Mouse (Mus musculus) cortical plate, adult 2 months (tissue): ENCODE results near the gene Ugp2. TPM values are rescaled to one million over a fixed set of nuclear protein-coding genes. Genes with fewer than 3 reads are reported as not detected.

ENCODE experiments used
- H3K27ac ChIP-seq: fragments of 200-500 bp; 2 replicates; pipeline ENCODE4 v1.5.1; 2012; ENCODE audit warnings: low read length, control low read depth, inconsistent platforms; ENCODE audit not compliant: insufficient read depth
- H3K4me1 ChIP-seq: fragments of 200-500 bp; 2 replicates; pipeline ENCODE4 v1.6.1; 2011; ENCODE audit warnings: low read length; ENCODE audit not compliant: control insufficient read depth, insufficient read depth
- H3K4me3 ChIP-seq: fragments of 200-500 bp; 2 replicates; pipeline ENCODE4 v1.5.1; 2011; ENCODE audit warnings: mild to moderate bottlenecking, low read length, control low read depth; ENCODE audit not compliant: insufficient read depth
- CTCF ChIP-seq: fragments of 200-500 bp; IDR thresholded peaks from 2 replicates; pipeline ENCODE4 v1.5.1; 2011; ENCODE audit warnings: mild to moderate bottlenecking, control low read depth, low read length; ENCODE audit not compliant: insufficient read depth; ENCODE audit errors: extremely low read depth
- POLR2A ChIP-seq: fragments of 200-500 bp; IDR thresholded peaks from 2 replicates; pipeline ENCODE4 v1.6.1; 2011; ENCODE audit warnings: mild to moderate bottlenecking, low read length, control low read depth; ENCODE audit not compliant: insufficient read depth; ENCODE audit errors: extremely low read depth
- polyA plus RNA-seq: library from polyadenylated mRNA; depleted of rRNA; stranded (reverse); fragments of >200 nt; gene quantifications from 2 replicates; pipeline ENCODE4 v1.2.3, GENCODE M21; 2012; rRNA removed

Gene Ugp2
- 58.5 and 58.7 TPM in 2 replicates for polyA plus RNA-seq

GRCm38 (mm10) chr11:21371122-21371806 is at the start of gene Ugp2:
Gene Ugp2 (minus strand): TSS chr11:21371201.
- Histone ChIP-seq H3K27ac (peak within 1 kb of the TSS; percentile 93), H3K4me1 (no peaks in the 10 kb centered on the region), H3K4me3 (peak within 1 kb of the TSS; percentile 85)
- TF ChIP-seq CTCF (no peak), POLR2A (peak; percentile 57; the same call in 1 of the 2 replicates)

DNA sequence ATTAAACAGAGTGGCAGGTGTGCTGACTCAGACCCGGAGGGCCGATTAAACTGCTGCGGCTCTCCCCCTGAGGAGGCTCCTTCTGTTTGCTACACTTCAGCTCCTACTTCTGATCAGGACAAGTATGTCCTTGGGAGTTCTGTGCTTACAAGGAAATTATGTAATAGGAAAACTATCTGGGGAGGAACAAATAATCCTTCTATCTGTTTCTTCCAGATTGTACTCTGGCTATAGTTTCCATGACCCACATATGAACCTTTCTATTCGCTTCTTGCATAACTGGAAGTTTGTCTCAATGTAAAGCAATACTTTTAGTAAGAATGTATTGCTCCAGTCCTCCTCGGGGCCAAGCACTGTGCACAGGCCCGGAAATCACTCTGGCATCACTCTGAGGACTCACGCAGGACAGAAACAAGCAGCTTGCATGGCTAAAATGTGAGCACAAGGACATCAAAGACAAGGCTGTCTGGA is 43.9 kb upstream of the Ugp2 start:
- TF ChIP-seq CTCF (no peak), POLR2A (no peak)
- H3K4me3 ChIP-seq, result no peak overlapping the region
- H3K4me1 ChIP-seq, result no peaks in the 10 kb centered on the region
- no peak overlapping the region for H3K27ac ChIP-seq

DNA sequence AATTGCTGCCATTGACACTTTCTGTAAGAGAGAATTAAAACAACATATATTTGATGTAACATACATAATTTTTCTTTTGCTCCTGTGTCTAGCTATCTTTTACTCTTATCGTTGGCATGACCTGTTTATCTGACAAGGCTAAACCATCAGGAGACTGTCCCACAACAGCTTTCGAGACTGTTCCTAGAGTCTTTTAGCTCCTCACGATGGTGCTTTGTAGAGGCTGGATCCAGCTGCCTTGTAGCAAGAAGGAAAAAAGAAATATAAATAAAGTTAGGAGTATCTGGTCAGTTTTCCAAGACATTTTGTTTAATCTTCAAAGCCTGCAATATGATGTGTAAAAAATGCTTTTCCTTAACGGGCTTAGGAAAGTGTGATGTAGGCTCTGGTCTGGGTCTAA is 35.7 kb upstream of the Ugp2 start:
- no peak overlapping the region for H3K27ac ChIP-seq
- H3K4me3 ChIP-seq, result no peak overlapping the region
- TF ChIP-seq POLR2A (no peak), CTCF (no peak)
- H3K4me1 ChIP-seq, result no peaks in the 10 kb centered on the region

DNA sequence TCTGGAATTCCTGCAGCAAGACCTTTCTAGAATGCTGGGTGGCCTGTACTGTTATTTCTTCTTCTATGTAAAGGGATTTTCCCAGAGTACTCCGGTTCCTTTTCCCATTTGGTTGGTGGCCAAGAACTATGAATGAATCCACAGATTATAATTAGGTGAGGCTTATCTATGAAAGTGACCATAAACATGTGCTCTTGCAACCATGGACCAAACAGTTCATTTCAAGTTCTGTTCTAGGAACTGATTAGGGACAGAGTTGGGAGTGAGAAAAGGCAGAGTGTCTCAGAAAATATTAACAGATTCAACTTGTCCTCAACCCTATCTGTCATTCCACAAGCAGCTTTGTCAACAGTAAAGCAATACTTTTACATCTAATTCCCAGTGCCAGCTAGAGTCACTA is 35.1 kb upstream of the Ugp2 start:
- Histone ChIP-seq H3K4me3 (no peak overlapping the region), H3K4me1 (no peaks in the 10 kb centered on the region), H3K27ac (no peak overlapping the region)
- TF ChIP-seq POLR2A (no peak), CTCF (no peak)

GRCm38 (mm10) chr11:21403877-21404276 is 32.9 kb upstream of the Ugp2 start:
- Histone ChIP-seq H3K4me1 (no peaks in the 10 kb centered on the region), H3K4me3 (no peak overlapping the region), H3K27ac (no peak overlapping the region)
- TF ChIP-seq POLR2A, result no peak
- no peak for TF ChIP-seq CTCF

- TF ChIP-seq POLR2A, result no peak
- TF ChIP-seq CTCF, result no peak
- Histone ChIP-seq H3K4me3 (no peak overlapping the region), H3K4me1 (no peaks in the 10 kb centered on the region), H3K27ac (no peak overlapping the region)
Observed at GRCm38 (mm10) chr11:21402481-21403254, 31.7 kb upstream of the Ugp2 start.

GRCm38 (mm10) chr11:21401248-21401647 is 30.2 kb upstream of the Ugp2 start:
- Histone ChIP-seq H3K27ac (no peak overlapping the region), H3K4me1 (no peaks in the 10 kb centered on the region), H3K4me3 (no peak overlapping the region)
- TF ChIP-seq CTCF (no peak), POLR2A (no peak)

- no peak for TF ChIP-seq CTCF
- no peak for TF ChIP-seq POLR2A
Observed at GRCm38 (mm10) chr11:21399186-21399681, 28.2 kb upstream of the Ugp2 start.

DNA sequence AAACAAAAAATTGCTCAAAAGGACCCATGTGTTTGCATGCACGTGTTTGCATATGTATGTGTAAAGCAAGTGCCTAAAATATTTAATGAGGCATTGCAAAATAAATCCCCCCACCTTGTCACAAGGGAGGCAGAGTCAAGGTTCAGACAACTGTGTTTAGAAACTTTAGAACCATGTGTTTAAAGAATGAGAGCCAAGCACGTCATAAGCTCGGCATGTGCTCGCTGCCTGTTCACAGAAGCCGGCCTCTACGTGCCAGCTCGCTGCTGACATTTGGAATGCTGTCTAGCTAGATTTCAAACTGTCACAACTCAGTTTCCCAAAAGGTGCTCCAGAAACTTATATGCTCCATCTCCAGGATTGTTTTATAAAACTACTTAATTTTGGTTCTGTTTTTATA is 27.5 kb upstream of the Ugp2 start:
- TF ChIP-seq POLR2A (no peak), CTCF (no peak)
- H3K4me3 ChIP-seq, result no peak overlapping the region

More at GRCm38 (mm10) chr11:21399186-21399681, 28.2 kb upstream of the Ugp2 start:
- H3K27ac ChIP-seq, result no peak overlapping the region
- no peaks in the 10 kb centered on the region for H3K4me1 ChIP-seq
- H3K4me3 ChIP-seq, result no peak overlapping the region

More for the DNA sequence above, 27.5 kb upstream of the Ugp2 start:
- no peaks in the 10 kb centered on the region for H3K4me1 ChIP-seq
- no peak overlapping the region for H3K27ac ChIP-seq
